Mouse (Mus musculus) small intestine, adult 2 months (tissue): ENCODE measurements around the gene Gm21987. TPM values are rescaled to one million over a fixed set of nuclear protein-coding genes. Genes with fewer than 3 reads are reported as not detected.

Experiments
- H3K27ac ChIP-seq: fragments of 200-500 bp; 2 replicates; pipeline ENCODE4 v1.5.1; 2012; ENCODE audit warnings: low read depth, low read length, control low read depth, inconsistent platforms; ENCODE audit not compliant: insufficient read depth
- H3K27me3 ChIP-seq: fragments of 200-500 bp; 2 replicates; pipeline ENCODE4 v1.6.1; 2012; ENCODE audit warnings: mild to moderate bottlenecking, moderate library complexity, low read length, inconsistent platforms; ENCODE audit not compliant: control insufficient read depth, insufficient read depth
- H3K36me3 ChIP-seq: fragments of 200-500 bp; 2 replicates; pipeline ENCODE4 v1.6.1; 2012; ENCODE audit warnings: mild to moderate bottlenecking, low read length, control low read depth, inconsistent platforms; ENCODE audit not compliant: control insufficient read depth, insufficient read depth
- H3K4me1 ChIP-seq: fragments of 200-500 bp; 2 replicates; pipeline ENCODE4 v1.6.1; 2012; ENCODE audit warnings: low read length, inconsistent platforms, mixed read lengths; ENCODE audit not compliant: control insufficient read depth, insufficient read depth, insufficient read length
- H3K4me3 ChIP-seq: fragments of 200-500 bp; 2 replicates; pipeline ENCODE4 v1.5.1; 2012; ENCODE audit warnings: low read depth, mild to moderate bottlenecking, control low read depth, inconsistent platforms, low read length, moderate library complexity
- CTCF ChIP-seq: fragments of 200-500 bp; IDR thresholded peaks from 2 replicates; pipeline ENCODE4 v1.5.1; 2012; ENCODE audit warnings: low read depth, mild to moderate bottlenecking, control low read depth, inconsistent platforms, low read length, moderate library complexity, mixed read lengths; ENCODE audit not compliant: insufficient replicate concordance, insufficient read length; ENCODE audit errors: extremely low read depth
- POLR2A ChIP-seq: fragments of 200-500 bp; IDR thresholded peaks from 2 replicates; pipeline ENCODE4 v1.6.1; 2012; ENCODE audit warnings: low read depth, mild to moderate bottlenecking, control low read depth, inconsistent platforms, low read length, moderate library complexity
- WGBS: fragments of 180-500 bp; shearing (Covaris S2); methylation state at CpG from one replicate; pipeline ENCODE4 v1.1.7; 2018; 5-methylcytosine and 5-hydroxymethylcytosine counted together
- polyA plus RNA-seq: library from polyadenylated mRNA; depleted of rRNA; stranded (reverse); fragments of >200 nt; gene quantifications from 2 replicates; pipeline ENCODE4 v1.2.3, GENCODE M21; 2012

Gm21987 gene
- polyA plus RNA-seq, 1 experiment: not detected

DNA sequence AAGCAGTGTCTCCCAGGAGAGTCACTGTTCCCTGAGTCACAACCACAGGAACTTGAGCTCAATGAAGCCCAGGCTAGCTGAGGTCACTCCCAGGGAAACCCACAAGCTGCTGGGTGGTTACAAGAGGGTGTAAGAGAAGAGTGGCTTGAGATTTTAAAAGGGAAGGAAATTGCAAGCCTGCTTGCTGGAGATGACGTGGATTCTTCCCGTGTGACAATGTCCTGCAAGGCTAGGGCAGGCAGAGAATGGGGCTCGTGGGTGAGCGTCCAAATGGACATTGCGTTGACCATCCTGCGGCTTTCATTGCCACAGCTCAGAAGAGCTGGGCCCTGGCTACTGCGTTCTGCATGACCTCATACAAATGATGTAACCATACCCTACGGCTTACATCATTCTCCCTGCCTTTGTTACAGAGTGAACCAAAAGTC, 47.4 kb downstream of the Gm21987 start:
- 83% methylated on average over 8 of the region's 8 CpGs for WGBS
- Histone ChIP-seq H3K27me3 (no peaks in the 10 kb centered on the region), H3K27ac (0 out of 2 replicates have a peak overlapping the region, but pooled peaks have one; percentile 7), H3K4me1 (no peaks in the 10 kb centered on the region), H3K36me3 (no peaks in the 10 kb centered on the region), H3K4me3 (no peak overlapping the region)
- TF ChIP-seq POLR2A (no peak), CTCF (no peak)

DNA sequence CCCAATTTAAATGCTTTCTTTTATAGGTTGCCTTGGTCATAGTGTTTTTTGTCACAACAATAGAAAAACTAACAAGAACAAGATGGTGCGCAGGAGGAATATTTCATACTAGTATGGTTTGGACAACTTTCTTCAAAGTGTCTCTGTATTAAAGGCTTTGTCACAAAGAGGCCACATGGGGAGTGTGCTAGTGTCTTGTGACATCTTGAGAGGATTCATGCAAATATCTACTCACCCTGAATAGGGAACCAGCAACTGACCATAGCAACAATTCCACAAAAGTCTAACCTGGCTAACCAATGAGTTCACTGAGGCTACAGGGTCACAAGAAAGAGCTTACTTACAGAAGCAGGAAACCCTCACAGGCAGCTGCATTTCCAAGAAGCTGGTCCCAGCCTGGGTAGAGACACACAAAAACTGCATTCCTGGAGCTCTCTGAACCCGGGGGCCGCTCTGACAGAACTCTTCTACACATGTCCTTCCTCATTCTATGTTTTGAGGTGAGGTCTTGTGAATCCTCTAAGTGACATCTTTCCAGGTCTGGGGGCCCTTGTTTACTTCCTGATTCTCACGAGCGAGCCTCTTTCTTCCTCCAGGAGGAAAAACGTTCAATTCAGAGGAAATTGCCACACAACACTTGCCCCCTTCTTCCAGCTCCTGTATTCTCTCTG, 48.4 kb downstream of the Gm21987 start:
- WGBS: 65% methylated on average over 6 of the region's 6 CpGs
- H3K27me3 ChIP-seq: no peaks in the 10 kb centered on the region
- H3K36me3 ChIP-seq: no peaks in the 10 kb centered on the region
- 0 out of 2 replicates have a peak overlapping the region, but pooled peaks have one; percentile 7 for H3K27ac ChIP-seq
- H3K4me3 ChIP-seq: no peak overlapping the region
- H3K4me1 ChIP-seq: peaks cover 2% of the 10 kb centered on the region; the same call in 1 of the 2 replicates
- TF ChIP-seq CTCF (no peak), POLR2A (no peak)

- H3K4me1 ChIP-seq: peaks cover 2% of the 10 kb centered on the region; the same call in 1 of the 2 replicates
- H3K27ac ChIP-seq: no peak overlapping the region
- H3K36me3 ChIP-seq: no peaks in the 10 kb centered on the region
- TF ChIP-seq CTCF (no peak), POLR2A (no peak)
- no peak overlapping the region for H3K4me3 ChIP-seq
- no peaks in the 10 kb centered on the region for H3K27me3 ChIP-seq
- 24% methylated on average over 13 of the region's 13 CpGs for WGBS
Measured at GRCm38 (mm10) chr16:38396155-38396554, 49.3 kb downstream of the Gm21987 start.

- H3K27ac ChIP-seq: no peak overlapping the region
- H3K4me3 ChIP-seq: no peak overlapping the region
- TF ChIP-seq POLR2A (no peak), CTCF (no peak)
- 69% methylated on average over 6 of the region's 6 CpGs for WGBS
- peaks cover 2% of the 10 kb centered on the region; the same call in 1 of the 2 replicates for H3K4me1 ChIP-seq
- no peaks in the 10 kb centered on the region for H3K27me3 ChIP-seq
- no peaks in the 10 kb centered on the region for H3K36me3 ChIP-seq
Measured at GRCm38 (mm10) chr16:38398266-38398665, 51.4 kb downstream of the Gm21987 start.

DNA sequence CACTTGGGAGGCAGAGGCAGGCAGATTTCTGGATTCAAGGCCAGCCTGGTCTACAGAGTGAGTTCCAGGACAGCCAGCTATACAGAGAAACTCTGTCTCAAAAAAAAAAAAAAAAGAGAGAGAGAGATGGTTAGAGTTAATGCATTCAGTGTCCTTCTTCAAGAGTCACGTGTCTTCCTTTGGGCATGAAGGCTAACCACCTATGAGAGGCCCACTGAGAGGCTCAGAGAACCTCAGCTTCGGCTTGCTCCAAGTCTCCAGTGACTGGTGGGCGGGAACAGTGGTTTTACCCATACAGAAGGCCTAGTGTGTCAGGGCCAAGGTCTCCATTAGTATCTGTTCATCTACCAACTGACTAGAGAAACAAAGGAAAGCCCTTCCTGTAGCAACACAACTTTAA, 52.2 kb downstream of the Gm21987 start:
- H3K36me3 ChIP-seq: no peaks in the 10 kb centered on the region
- no peak for TF ChIP-seq CTCF
- TF ChIP-seq POLR2A: no peak
- peaks cover 2% of the 10 kb centered on the region; the same call in 1 of the 2 replicates for H3K4me1 ChIP-seq
- H3K27me3 ChIP-seq: no peaks in the 10 kb centered on the region
- WGBS: 77% methylated on average over 3 of the region's 3 CpGs
- H3K27ac ChIP-seq: peak overlapping the region; percentile 15; the same call in 1 of the 2 replicates
- H3K4me3 ChIP-seq: no peak overlapping the region

GRCm38 (mm10) chr16:38399531-38400231, 52.8 kb downstream of the Gm21987 start:
- peaks cover 2% of the 10 kb centered on the region; the same call in 1 of the 2 replicates for H3K4me1 ChIP-seq
- peak overlapping the region; percentile 38 for H3K4me3 ChIP-seq
- no peak for TF ChIP-seq CTCF
- no peak for TF ChIP-seq POLR2A
- H3K27ac ChIP-seq: peak overlapping the region; percentile 28; the same call in 1 of the 2 replicates
- H3K27me3 ChIP-seq: no peaks in the 10 kb centered on the region
- no peaks in the 10 kb centered on the region for H3K36me3 ChIP-seq
- WGBS: 39% methylated on average over 17 of the region's 17 CpGs
